Mouse (Mus musculus) heart, embryonic 14.5 days (tissue): ENCODE measurements at regions not wholly inside any gene's neighbourhood (a gene's known extent, or its start where the extent isn't known, plus 50 kb on each side); places are given as distances from the start of the nearest gene placed in this dataset.

Experiments
- ATAC-seq: fragments of 200-750 bp; cut with Nextera tagmentation; 2 replicates; pipeline ENCODE4 v1.8.0; 2017; ENCODE audit warnings: low read depth, moderate TSS enrichment; ENCODE audit not compliant: insufficient number of reproducible peaks, insufficient read depth, low FRiP score
- H3K27ac ChIP-seq, 2 experiments: fragments of 200-500 bp in 1 of 2; fragments of 300-500 bp in 1 of 2; sonication (generic) in 1 of 2; replicated peaks in 1 of 2; 2 replicates each; pipeline ENCODE4 v1.5.1; 2012 to 2014; ENCODE audit warnings: low read depth in 2 of 2, low read length in 2 of 2, control low read depth in 1 of 2, mild to moderate bottlenecking in 1 of 2, mixed read lengths in 1 of 2; ENCODE audit not compliant: control insufficient read depth in 1 of 2, insufficient read depth in 1 of 2
- H3K27me3 ChIP-seq: fragments of 300-500 bp; sonication (generic); 2 replicates; pipeline ENCODE4 v1.6.1; 2014; ENCODE audit warnings: mild to moderate bottlenecking, low read length, control low read depth; ENCODE audit not compliant: control insufficient read depth, insufficient read depth
- H3K36me3 ChIP-seq: fragments of 300-500 bp; sonication (generic); 2 replicates; pipeline ENCODE4 v1.6.1; 2014; ENCODE audit warnings: mild to moderate bottlenecking, control low read depth, low read length, mixed read lengths; ENCODE audit not compliant: control insufficient read depth, insufficient read depth
- H3K4me1 ChIP-seq, 2 experiments: fragments of 200-500 bp in 1 of 2; fragments of 300-500 bp in 1 of 2; sonication (generic) in 1 of 2; 2 replicates each; pipeline ENCODE4 v1.6.1; 2012 to 2014; ENCODE audit warnings: low read length in 2 of 2, control low read depth in 1 of 2, mixed read lengths in 1 of 2; ENCODE audit not compliant: control insufficient read depth in 2 of 2, insufficient read depth in 2 of 2
- H3K4me2 ChIP-seq: fragments of 300-500 bp; sonication (generic); 2 replicates; pipeline ENCODE4 v1.6.1; 2014; ENCODE audit warnings: mild to moderate bottlenecking, low read length
- H3K4me3 ChIP-seq, 2 experiments: fragments of 200-500 bp in 1 of 2; fragments of 300-500 bp in 1 of 2; sonication (generic) in 1 of 2; 2 replicates each; pipeline ENCODE4 v1.5.1; 2012 to 2014; ENCODE audit warnings: low read length in 2 of 2, mild to moderate bottlenecking in 2 of 2, control low read depth in 1 of 2, low read depth in 1 of 2, moderate library complexity in 1 of 2; ENCODE audit not compliant: control insufficient read depth in 1 of 2, insufficient read depth in 1 of 2
- H3K9ac ChIP-seq: fragments of 300-500 bp; sonication (generic); 2 replicates; pipeline ENCODE4 v1.6.1; 2014; ENCODE audit warnings: mild to moderate bottlenecking, low read length
- H3K9me3 ChIP-seq: fragments of 300-500 bp; sonication (generic); 2 replicates; pipeline ENCODE4 v1.6.1; 2016; ENCODE audit warnings: low read length, control low read depth; ENCODE audit not compliant: control insufficient read depth
- WGBS: fragments of 180-500 bp; shearing (Covaris S2); extraction: QIAGEN DNeasy Blood & Tissue Kit; methylation state at CpG from one replicate; pipeline ENCODE4 v1.1.7; 2014; 5-methylcytosine and 5-hydroxymethylcytosine counted together

DNA sequence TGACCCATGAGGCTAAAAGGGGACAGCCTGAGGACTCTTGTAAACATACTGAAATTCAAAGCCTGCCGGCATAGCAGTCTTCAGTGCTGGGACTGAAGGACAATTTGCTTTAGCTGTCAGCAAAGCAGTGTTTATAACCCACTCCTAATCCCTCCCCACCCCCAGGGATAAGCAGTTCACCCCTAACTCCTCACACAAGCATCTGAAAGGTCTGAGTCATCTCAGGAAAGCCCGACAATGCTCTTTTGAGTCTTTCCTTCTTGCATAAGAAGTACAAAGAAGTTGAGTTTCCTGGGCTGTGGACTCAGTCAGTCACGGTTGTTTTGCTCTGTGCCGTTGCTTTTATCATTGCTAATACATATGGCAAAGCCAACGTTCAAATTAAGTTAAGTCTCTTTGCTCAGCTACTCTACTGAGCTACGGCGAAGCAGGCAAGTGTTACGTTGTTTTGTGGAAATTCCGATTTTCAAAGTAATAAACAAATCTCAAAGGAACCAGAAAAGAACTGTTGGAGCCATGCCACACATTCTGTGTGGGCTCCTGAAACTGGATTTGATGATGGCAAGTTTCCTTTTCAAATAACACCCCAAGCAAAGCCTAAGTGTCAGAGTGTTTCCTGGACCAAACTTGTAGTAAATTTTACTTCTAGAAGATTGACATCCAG, 486.1 kb upstream of the Mpdz start:
- no peaks in the 10 kb centered on the region for H3K27me3 ChIP-seq
- ATAC-seq = no peak
- H3K4me2 ChIP-seq = no peak overlapping the region
- peaks cover 4 to 9% of the 10 kb centered on the region in 2 experiments; a peak in 1 of 4 replicates for H3K4me1 ChIP-seq
- H3K4me3 ChIP-seq = no peak overlapping the region
- H3K9me3 ChIP-seq = no peaks in the 10 kb centered on the region
- WGBS = 55% methylated on average over 9 of the region's 9 CpGs
- no peak overlapping the region for H3K27ac ChIP-seq
- H3K36me3 ChIP-seq = no peaks in the 10 kb centered on the region
- H3K9ac ChIP-seq = no peak overlapping the region

DNA sequence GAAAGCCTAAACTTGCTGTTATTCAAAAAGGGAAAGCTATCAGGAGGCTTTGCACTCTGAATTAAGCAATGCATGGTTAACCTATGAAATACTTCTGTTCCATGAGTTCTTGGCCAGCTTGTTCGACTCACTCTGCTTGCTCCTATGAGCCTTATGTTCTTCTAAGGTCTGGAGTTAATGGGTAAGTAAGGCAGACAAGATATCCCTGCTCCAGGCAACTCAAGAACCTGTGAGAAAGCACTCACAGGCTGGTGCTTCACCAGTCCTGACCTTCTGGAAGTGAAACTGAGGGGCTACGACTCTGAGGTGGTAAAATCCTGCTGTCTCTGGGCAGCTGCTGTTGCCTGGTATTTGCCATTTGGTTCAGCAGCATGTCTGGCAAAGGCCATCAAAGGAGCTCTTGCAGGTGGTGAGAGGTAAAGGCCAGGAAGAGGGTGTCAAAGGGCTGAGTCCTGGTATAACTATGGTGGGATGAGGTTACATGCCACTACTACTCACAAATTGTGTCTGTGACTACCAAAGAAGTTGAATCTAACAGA, 484.6 kb upstream of the Mpdz start:
- no peak overlapping the region for H3K27ac ChIP-seq

DNA sequence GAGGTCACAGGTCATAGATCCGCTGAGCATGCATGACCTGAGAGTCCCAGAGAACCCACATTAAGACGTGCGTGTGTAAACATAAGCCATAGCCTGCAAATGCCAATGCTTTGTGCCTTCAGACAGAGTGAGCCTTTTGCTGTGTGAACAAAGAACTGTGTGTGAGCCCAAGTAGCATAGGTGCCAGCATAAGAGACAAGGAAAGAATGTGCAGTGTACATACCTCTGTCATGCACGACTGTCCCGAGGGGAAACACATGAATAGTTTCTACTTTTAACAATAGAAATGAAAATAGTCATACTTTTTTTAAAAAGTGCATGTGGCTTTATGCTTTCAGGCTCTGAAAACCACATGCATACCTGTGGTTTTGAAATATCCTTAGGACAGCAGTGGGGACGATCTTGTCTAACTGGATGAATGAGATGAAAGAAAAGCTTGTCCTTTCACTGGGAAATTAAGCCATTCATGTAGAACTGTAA, 484.1 kb upstream of the Mpdz start:
- Histone ChIP-seq H3K36me3 (no peaks in the 10 kb centered on the region), H3K9ac (no peak overlapping the region), H3K4me3 (no peak overlapping the region), H3K27ac (no peak overlapping the region), H3K4me1 (peaks cover 4 to 9% of the 10 kb centered on the region in 2 experiments; a peak in 1 of 4 replicates), H3K4me2 (no peak overlapping the region), H3K27me3 (no peaks in the 10 kb centered on the region), H3K9me3 (no peaks in the 10 kb centered on the region)
- no peak for ATAC-seq
- 56% methylated on average over 6 of the region's 6 CpGs for WGBS

More for the DNA sequence above, 484.6 kb upstream of the Mpdz start:
- ATAC-seq = no peak
- Histone ChIP-seq H3K9me3 (no peaks in the 10 kb centered on the region), H3K4me2 (no peak overlapping the region), H3K36me3 (no peaks in the 10 kb centered on the region), H3K27me3 (no peaks in the 10 kb centered on the region), H3K4me1 (peaks cover 4 to 9% of the 10 kb centered on the region in 2 experiments; a peak in 1 of 4 replicates), H3K9ac (no peak overlapping the region), H3K4me3 (no peak overlapping the region)
- WGBS = 68% methylated on average over 2 of the region's 2 CpGs

DNA sequence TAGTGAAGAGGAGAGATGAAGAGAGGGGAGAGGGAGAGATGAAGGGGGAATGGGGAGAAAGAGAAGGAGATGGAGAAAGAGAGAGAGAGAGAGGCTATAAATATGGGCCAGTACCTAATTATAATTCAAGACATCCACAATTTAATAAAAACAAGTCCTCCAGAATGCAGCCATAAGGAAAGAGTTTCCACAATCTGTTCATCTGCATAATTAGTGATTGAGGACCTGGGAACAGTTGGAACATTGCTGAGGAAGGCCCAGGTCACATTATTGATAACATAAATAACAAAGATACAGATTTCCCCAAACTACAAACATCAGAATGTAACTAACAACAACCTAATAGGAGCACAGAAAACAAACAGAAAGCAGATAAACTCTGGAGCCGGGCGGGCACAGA, 483.0 kb upstream of the Mpdz start:
- Histone ChIP-seq H3K9ac (no peak overlapping the region), H3K36me3 (no peaks in the 10 kb centered on the region), H3K27me3 (no peaks in the 10 kb centered on the region), H3K9me3 (no peaks in the 10 kb centered on the region), H3K27ac (no peak overlapping the region), H3K4me1 (peaks cover 4 to 9% of the 10 kb centered on the region in 2 experiments; a peak in 1 of 4 replicates), H3K4me3 (no peak overlapping the region), H3K4me2 (no peak overlapping the region)
- no peak for ATAC-seq
- 21% methylated on average over 2 of the region's 2 CpGs for WGBS

DNA sequence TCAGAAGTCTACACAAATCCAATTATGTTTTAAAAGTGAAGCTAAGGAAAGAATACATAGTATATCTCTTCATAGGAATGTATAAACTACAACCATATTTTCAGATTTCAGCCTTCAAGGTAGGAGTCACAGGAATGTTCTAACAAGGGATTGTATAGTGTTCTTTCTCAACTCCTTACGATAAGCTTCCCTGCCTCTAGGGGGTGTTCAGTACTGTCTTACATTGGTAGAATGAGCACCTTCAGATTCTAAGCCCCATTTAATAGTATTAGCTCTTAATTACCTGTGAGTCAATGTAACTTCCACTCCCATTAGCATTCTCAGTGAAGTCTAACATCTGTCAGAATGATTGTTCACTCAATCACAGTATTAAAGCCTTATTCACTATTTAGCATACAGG, 481.5 kb upstream of the Mpdz start:
- 90% methylated on average over 1 of the region's 1 CpGs for WGBS
- Histone ChIP-seq H3K27ac (no peak overlapping the region), H3K4me3 (no peak overlapping the region), H3K9ac (no peak overlapping the region), H3K36me3 (no peaks in the 10 kb centered on the region), H3K4me2 (no peak overlapping the region), H3K4me1 (peaks cover 4 to 9% of the 10 kb centered on the region in 2 experiments; a peak in 1 of 4 replicates), H3K9me3 (no peaks in the 10 kb centered on the region), H3K27me3 (no peaks in the 10 kb centered on the region)
- ATAC-seq = no peak

DNA sequence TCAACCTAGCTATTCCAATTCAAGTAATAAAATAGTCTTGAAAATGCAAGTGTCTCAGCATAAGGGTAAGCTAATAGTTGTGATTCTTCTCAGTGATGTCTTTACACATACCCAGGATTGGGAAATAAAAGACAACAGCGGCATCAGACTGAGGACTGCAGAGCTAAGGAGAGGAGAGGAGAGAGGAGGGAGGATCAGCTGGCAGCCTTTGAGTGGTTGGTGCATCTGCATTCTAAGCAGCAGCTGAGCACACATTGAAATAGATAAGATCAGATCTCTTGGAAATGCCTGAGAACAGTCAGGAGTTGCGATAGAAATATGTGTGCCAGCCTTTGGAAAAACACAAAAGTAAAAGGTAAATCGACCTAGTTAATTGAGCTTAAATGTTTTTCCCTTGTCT, 480.3 kb upstream of the Mpdz start:
- H3K9ac ChIP-seq = no peak overlapping the region
- no peaks in the 10 kb centered on the region for H3K9me3 ChIP-seq
- H3K4me2 ChIP-seq = no peak overlapping the region
- ATAC-seq = no peak
- 57% methylated on average over 3 of the region's 3 CpGs for WGBS
- H3K36me3 ChIP-seq = no peaks in the 10 kb centered on the region
- H3K4me1 ChIP-seq = peaks cover 4 to 6% of the 10 kb centered on the region in 2 experiments; a peak in 1 of 4 replicates
- no peak overlapping the region for H3K4me3 ChIP-seq
- no peaks in the 10 kb centered on the region for H3K27me3 ChIP-seq
- H3K27ac ChIP-seq = no peak overlapping the region

DNA sequence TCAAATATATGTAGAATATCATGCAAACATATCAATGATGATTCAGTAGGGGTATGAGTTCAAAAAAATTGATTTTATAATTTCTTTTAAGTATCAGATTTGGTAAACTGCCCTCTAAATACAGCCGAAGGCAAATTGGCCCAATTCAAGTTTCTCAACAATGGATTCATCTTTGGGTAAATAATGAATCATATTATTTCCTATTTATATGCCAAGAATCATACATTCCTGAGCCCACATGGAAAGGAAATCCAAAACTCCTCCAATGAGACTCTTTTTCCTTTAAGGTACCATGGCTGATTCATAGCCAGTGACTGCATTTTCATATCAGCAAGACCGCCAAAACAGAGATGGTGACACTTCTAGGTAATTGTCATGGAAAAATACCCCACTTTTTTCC, 472.4 kb upstream of the Mpdz start:
- Histone ChIP-seq H3K9me3 (no peaks in the 10 kb centered on the region), H3K4me1 (no peaks in the 10 kb centered on the region), H3K9ac (no peak overlapping the region), H3K4me3 (no peak overlapping the region), H3K27ac (no peak overlapping the region), H3K36me3 (no peaks in the 10 kb centered on the region), H3K4me2 (no peak overlapping the region), H3K27me3 (no peaks in the 10 kb centered on the region)
- ATAC-seq = no peak
- 83% methylated on average over 2 of the region's 2 CpGs for WGBS

DNA sequence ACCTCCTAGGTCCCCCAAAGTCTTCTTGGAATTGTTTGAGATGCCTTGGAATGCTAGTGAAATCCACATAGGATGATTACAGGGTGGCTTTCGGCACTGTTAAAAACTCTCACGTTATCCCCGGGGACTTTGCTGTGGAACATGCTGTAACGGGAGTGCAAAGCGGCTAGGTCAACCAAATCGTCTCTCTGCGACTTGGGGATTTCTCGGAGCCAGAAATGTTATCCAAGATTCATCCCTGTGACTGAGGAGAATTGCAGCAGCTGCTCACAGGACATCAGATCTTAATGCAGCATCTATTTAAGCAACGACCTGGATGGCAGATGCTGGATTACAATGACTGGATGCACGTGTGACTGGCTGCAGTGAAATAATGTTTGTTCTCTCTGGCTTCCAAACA, 470.7 kb upstream of the Mpdz start:
- no peaks in the 10 kb centered on the region for H3K4me1 ChIP-seq
- no peaks in the 10 kb centered on the region for H3K9me3 ChIP-seq
- ATAC-seq = no peak
- no peaks in the 10 kb centered on the region for H3K27me3 ChIP-seq
- H3K4me2 ChIP-seq = no peak overlapping the region
- no peaks in the 10 kb centered on the region for H3K36me3 ChIP-seq
- no peak overlapping the region for H3K9ac ChIP-seq
- H3K4me3 ChIP-seq = no peak overlapping the region
- 60% methylated on average over 10 of the region's 10 CpGs for WGBS
- no peak overlapping the region for H3K27ac ChIP-seq
